Mouse (Mus musculus) kidney, adult 2 months (tissue): ENCODE measurements around the gene Ccin.

Experiments used
- CTCF ChIP-seq: fragments of 200-500 bp; conservative IDR thresholded peaks from 2 replicates; pipeline ENCODE4 v1.5.1; 2011; ENCODE audit warnings: low read depth, mild to moderate bottlenecking, control low read depth, low read length, moderate library complexity, mixed read lengths; ENCODE audit not compliant: insufficient read depth, insufficient read length
- POLR2A ChIP-seq: fragments of 200-500 bp; IDR thresholded peaks from one replicate; pipeline ENCODE4 v1.6.1; 2011; ENCODE audit warnings: low read depth, low read length, control low read depth

GRCm38 (mm10) chr4:43971541-43972136, 11.6 kb upstream of the Ccin start:
- no peak for TF ChIP-seq POLR2A
- no peak for TF ChIP-seq CTCF
